Mouse (Mus musculus) kidney, adult 18-20 months (tissue): Measurements from ENCODE around the gene Taldo1.
"Not testable (repeated sequence)": the region's sequence is repeated elsewhere in the genome, so short reads cannot be mapped to it uniquely, and the experiment has no call there.

Experiments used
- DNase-seq: peaks from one replicate; pipeline ENCODE4 v3.0.0; 2021

The Taldo1 gene

DNA sequence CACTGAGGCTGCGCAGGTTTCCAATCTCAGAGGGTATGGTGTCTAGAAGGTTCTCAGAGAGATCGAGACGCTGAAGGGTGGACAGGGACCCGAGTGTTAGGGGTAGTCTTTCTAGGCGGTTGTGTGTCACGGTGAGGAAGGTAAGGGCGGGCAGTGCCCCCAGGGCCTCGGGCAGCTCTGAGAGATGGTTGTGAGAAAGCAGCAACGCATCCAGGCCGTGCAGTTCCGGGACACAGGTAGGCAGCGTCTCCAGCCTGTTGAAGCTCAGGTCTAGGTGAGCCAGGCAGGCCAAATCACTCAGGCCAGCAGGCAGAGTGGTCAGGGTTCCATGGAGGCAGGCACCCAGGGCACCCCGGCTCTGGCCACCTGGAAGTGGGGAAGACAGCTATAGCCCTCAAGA, 50.2 kb downstream of the Taldo1 start:
- DNase-seq = no peak

DNA sequence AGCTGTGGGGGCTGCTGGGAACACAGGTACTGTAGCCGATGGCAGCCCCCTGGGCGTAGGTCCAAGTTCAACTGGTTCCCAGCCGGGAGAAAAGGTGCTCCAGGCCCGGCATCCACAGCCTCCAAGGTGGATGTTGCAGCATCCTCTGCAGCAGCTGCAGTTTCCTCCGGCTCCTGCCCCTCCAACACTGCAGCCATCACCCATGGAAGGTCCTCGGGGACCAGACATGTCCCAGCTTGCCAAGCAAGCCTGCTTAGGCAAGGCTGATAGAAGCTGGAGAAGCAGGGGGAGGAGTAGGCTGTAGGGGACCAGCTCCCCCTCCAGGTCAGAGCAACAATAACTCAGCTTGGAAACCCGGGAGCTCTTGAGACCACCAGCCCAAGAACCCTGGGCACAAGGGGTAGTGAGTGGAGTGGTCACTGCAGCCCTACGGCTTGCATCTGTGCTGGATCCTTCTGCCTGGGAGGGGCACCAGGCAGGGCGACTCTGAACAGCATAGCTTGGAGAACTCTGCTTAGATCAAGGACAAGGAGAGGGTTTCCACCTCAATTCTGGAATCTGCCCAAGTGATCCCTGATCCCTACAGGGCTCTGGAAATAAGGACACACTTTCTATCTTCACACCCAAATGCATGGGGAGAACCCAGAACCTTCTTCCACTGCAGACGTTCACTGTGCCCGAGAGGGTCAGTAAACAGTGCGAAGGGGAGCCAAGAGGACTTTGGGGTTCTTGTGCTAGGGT, 51.3 kb downstream of the Taldo1 start:
- DNase-seq = no peak

DNA sequence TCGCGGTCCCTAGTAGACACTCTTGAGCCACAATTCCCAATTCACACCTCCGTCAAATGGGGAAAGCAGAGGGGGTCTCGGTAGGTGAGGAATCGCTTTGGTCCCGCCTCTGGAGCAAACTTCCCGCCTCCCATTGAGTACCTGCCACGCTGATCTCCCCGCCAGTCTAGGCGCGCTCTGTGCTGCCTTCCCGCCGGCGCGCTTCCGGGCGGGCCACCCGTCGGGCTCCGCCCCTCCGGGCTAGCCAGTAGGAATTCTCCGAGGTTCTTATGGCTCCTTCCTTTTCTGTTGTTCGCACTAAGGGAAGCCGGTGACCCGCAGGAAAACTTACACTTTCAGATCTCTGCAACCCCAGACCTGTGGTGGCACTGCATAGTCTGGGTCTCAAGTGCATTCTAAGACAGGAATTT, 51.8 kb downstream of the Taldo1 start, which contains the start of gene Pidd1:
Gene Pidd1, minus strand, starts transcription at position 198 of the 410 bp plus-strand sequence.
- DNase-seq = peak; percentile 79

DNA sequence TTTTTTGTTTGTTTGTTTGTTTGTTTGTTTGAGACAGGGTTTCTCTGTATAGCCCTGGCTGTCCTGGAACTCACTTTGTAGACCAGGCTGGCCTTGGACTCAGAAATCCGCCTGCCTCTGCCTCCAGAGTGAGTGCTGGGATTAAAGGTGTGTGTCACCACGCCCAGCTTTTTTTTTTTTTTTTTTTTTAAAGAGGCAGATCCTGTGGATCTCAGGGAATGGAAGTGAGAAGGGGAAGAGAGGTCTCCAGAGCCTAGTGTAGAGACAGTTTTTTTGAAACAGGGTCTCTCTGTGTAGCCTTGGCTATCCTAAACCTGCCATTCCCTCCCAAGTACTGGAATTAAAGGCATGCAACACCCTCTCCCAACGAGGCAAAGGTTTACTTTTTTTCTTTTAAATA, 54.4 kb downstream of the Taldo1 start:
- DNase-seq = not testable (repeated sequence)

DNA sequence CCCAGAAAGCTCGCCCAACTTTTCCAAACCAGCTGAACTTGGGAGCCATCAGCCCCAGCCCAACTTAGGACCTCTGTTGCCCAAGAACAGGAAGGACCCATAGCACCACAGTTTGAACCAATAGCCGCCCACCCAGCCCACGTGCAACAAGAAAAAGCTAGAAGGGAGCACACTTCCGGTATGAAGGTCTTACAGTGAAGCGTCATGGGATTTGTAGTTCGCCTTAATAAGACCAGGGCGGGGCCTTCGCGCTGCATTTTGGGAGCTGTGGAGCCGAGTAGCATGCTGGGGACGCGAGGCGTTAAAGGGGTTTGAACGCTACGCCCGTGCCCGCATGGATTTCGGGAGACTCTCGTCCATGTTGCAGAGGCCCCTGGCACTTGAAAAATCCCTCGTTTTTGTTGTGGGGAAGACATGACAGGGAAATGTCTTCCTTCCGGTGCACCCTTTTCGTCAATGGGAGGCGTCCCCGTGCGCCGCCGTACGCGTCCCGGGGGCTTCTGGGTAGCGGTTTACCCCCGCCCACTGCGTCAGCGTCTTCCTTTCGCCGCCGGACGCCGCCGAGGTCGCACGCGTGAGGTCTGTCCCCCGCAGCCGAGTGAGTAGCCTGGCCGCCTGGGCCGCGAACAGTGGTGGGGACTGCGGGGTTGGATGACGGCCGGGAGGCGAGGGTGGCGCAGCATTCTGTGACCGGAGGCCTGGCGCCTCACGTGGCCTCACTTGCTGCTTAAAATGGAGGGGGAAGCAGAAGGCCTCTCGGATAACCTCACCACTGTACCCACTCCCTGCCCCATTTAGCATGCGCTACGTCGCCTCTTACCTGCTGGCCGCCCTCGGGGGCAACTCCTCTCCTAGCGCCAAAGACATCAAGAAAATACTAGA, 55.4 kb downstream of the Taldo1 start, which contains the start of gene Rplp2:
Gene Rplp2, plus strand, starts transcription at position 261 of the 882 bp plus-strand sequence.
- DNase-seq = peak; percentile 97

DNA sequence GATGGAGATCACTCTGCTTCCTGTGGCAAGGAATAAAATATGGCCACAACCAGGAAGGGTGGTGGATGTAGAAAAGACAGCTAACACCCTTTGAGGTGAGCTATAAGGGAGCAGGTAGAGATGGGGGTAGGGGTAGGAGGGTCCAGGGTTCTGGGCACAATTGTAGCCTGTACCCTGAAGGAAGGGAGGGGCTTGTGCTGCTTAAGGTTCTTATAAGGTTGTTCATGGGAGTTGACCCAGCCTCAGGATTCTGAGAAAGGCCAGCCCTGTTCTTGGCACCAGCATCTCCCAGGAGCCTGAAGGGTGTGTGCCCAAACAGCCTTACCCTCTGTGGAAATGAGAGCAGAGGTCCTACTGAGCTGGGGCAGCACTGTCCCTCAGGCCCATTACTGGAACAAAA, 59.9 kb downstream of the Taldo1 start:
- no peak for DNase-seq
